In genomic region chr5:127468151-127468550, GRCm38 (mm10) we compare ENCODE assay signal across 19 mouse cellular contexts.
DNase-seq lines count a peak whose midpoint lies in the region; ATAC-seq lines count a peak whose summit lies in the region.
"Had no signal": no experiment of that assay in that cellular context is flagged by ENCODE, and none has a peak within 500 bp of the region (broad histone marks: within the 10 kb centered on the region; RNA-seq: fewer than 3 reads in every experiment).

No protein-coding gene starts in this region.

- H3K36me3 ChIP-seq in limb, embryonic 12.5 days = no peaks in the 10 kb centered on the region
- peaks cover 13% of the 10 kb centered on the region for H3K36me3 ChIP-seq in limb, embryonic 10.5 days
- H3K36me3 ChIP-seq: heart, embryonic 13.5 days; hindbrain, embryonic 15.5 days; liver, embryonic 13.5 days; lung, embryonic 15.5 days; midbrain, embryonic 12.5 days; neural tube, embryonic 13.5 days had no signal

- no peak for DNase-seq in frontal cortex, postnatal 25 days (ENCODE audit: low spot score in 2 of 2)
- no peak for DNase-seq in limb, embryonic 10.5 days (ENCODE audit: low spot score)
- DNase-seq in heart, adult 9 months (ENCODE audit: low spot score in 2 of 2) = peak; percentile 59 to 64
- DNase-seq in skeletal muscle tissue, adult 2 months (ENCODE audit: low read depth, low spot score) = peak; percentile 8
- DNase-seq in spleen, adult 12 weeks (ENCODE audit: low spot score) = no peak
- no peak for DNase-seq in embryo, embryonic 9.5 days (ENCODE audit: extremely low spot score)
- DNase-seq: kidney, adult 11 months; kidney, postnatal 10 days; liver, embryonic 13.5 days; thymus, adult 18-20 months had no signal

- H3K9ac ChIP-seq in limb, embryonic 12.5 days (replicated peaks) = no peak overlapping the region
- H3K9ac ChIP-seq: embryonic facial prominence, embryonic 13.5 days; heart, embryonic 13.5 days; hindbrain, embryonic 15.5 days; liver, embryonic 13.5 days; lung, embryonic 15.5 days; midbrain, embryonic 12.5 days; neural tube, embryonic 13.5 days had no signal

- H3K4me1 ChIP-seq in limb, embryonic 12.5 days (replicated peaks) = peaks cover 35% of the 10 kb centered on the region
- H3K4me1 ChIP-seq in limb, embryonic 10.5 days = peaks cover 37% of the 10 kb centered on the region
- H3K4me1 ChIP-seq: heart, embryonic 13.5 days; liver, embryonic 13.5 days; lung, embryonic 15.5 days; midbrain, embryonic 12.5 days had no signal

- no peaks in the 10 kb centered on the region for H3K27me3 ChIP-seq in limb, embryonic 12.5 days
- no peaks in the 10 kb centered on the region for H3K27me3 ChIP-seq in limb, embryonic 10.5 days (ENCODE audit: low read depth, poor library complexity, severe bottlenecking)
- H3K27me3 ChIP-seq: embryonic facial prominence, embryonic 13.5 days; heart, embryonic 13.5 days; hindbrain, embryonic 15.5 days; liver, embryonic 13.5 days; lung, embryonic 15.5 days; midbrain, embryonic 12.5 days had no signal

- peak overlapping the region; percentile 45; the same call in 1 of the 2 replicates for H3K27ac ChIP-seq in limb, embryonic 12.5 days
- no peak overlapping the region for H3K27ac ChIP-seq in limb, embryonic 10.5 days
- H3K27ac ChIP-seq: embryonic facial prominence, embryonic 13.5 days; heart, embryonic 13.5 days; hindbrain, embryonic 15.5 days; left cerebral cortex, adult 2 months; liver, embryonic 13.5 days; lung, embryonic 15.5 days; midbrain, embryonic 12.5 days; neural tube, embryonic 13.5 days had no signal

- H3K4me2 ChIP-seq in limb, embryonic 12.5 days = no peak overlapping the region
- H3K4me2 ChIP-seq: embryonic facial prominence, embryonic 13.5 days; heart, embryonic 13.5 days; hindbrain, embryonic 15.5 days; liver, embryonic 13.5 days; lung, embryonic 15.5 days; midbrain, embryonic 12.5 days; neural tube, embryonic 13.5 days had no signal

- H3K4me3 ChIP-seq in limb, embryonic 12.5 days (replicated peaks) = no peak overlapping the region
- no peak overlapping the region for H3K4me3 ChIP-seq in limb, embryonic 10.5 days
- H3K4me3 ChIP-seq: embryonic facial prominence, embryonic 13.5 days; heart, embryonic 13.5 days; hindbrain, embryonic 15.5 days; left cerebral cortex, adult 2 months; liver, embryonic 13.5 days; lung, embryonic 15.5 days; midbrain, embryonic 12.5 days; neural tube, embryonic 13.5 days had no signal

- WGBS in limb, embryonic 12.5 days = 18% methylated on average over 5 of the region's 5 CpGs
- 29% methylated on average over 5 of the region's 5 CpGs for WGBS in limb, embryonic 10.5 days

- peak; percentile 52 for ATAC-seq in frontal cortex, adult (ENCODE audit: low TSS enrichment)
- ATAC-seq in limb, embryonic 12.5 days (ENCODE audit: insufficient number of reproducible peaks, insufficient read depth, low FRiP score, low TSS enrichment, low read depth) = no peak

- H3K9me3 ChIP-seq in limb, embryonic 12.5 days = no peaks in the 10 kb centered on the region
- H3K9me3 ChIP-seq in limb, embryonic 10.5 days (replicated peaks) = no peaks in the 10 kb centered on the region
- H3K9me3 ChIP-seq: embryonic facial prominence, embryonic 13.5 days; heart, embryonic 13.5 days; hindbrain, embryonic 15.5 days; liver, embryonic 13.5 days; lung, embryonic 15.5 days; midbrain, embryonic 12.5 days; neural tube, embryonic 13.5 days had no signal

Comparison
In these comparisons a context has a peak if more than half of its experiments do, and no peak if none do; other contexts are left out.
1. DNase-seq: peak in heart, adult 9 months (2 of 2) and skeletal muscle tissue, adult 2 months (single experiment); none in frontal cortex, postnatal 25 days (0 of 2), limb, embryonic 10.5 days (single experiment), spleen, adult 12 weeks (single experiment) and embryo, embryonic 9.5 days (single experiment).